Comparison of ENCODE assay signal across 30 mouse cellular contexts in the genomic region with DNA sequence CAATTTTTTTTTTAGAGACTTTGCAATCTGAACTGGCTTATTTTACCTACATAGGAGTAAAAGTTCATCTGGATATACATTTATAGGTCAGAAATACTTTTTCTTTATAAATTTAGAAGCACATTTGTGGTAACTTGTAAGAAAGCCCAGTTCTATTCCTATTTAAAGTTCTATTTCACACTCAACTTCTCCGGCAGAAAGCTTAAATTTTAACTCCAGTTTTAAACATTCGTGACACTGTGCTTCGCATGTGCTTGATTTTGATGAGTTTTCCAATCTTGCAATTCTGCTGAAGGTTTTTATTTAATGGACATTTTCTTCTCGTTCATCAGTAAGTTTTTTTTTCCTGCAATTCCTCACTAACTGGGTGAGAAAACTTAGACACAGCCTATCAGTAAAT.
"Had no signal": no experiment of that assay in that cellular context is flagged by ENCODE, and none has a peak within 500 bp of the region (broad histone marks: within the 10 kb centered on the region; RNA-seq: fewer than 3 reads in every experiment).

No protein-coding gene starts in this region.

- H3K27ac ChIP-seq: limb, embryonic 10.5 days; limb, embryonic 12.5 days; limb, embryonic 13.5 days; limb, embryonic 15.5 days; liver, embryonic 12.5 days; liver, embryonic 13.5 days; liver, embryonic 14.5 days; liver, embryonic 15.5 days; lung, embryonic 15.5 days; macrophage; midbrain, embryonic 10.5 days; midbrain, embryonic 12.5 days; midbrain, embryonic 13.5 days; midbrain, embryonic 15.5 days; neural tube, embryonic 12.5 days had no signal

- H3K4me3 ChIP-seq: limb, embryonic 10.5 days; limb, embryonic 12.5 days; limb, embryonic 13.5 days; limb, embryonic 15.5 days; liver, embryonic 12.5 days; liver, embryonic 13.5 days; liver, embryonic 15.5 days; lung, embryonic 15.5 days; megakaryocyte, embryonic 14.5 days; midbrain, embryonic 10.5 days; midbrain, embryonic 12.5 days; midbrain, embryonic 13.5 days; midbrain, embryonic 15.5 days; myocyte; neural tube, embryonic 12.5 days had no signal

- ATAC-seq: liver, embryonic 12.5 days; liver, postnatal 0 days; lung, postnatal 0 days; midbrain, embryonic 13.5 days; midbrain, embryonic 15.5 days; midbrain, embryonic 16.5 days had no signal

- DNase-seq: left cerebral cortex, postnatal 4 days; liver; liver, embryonic 13.5 days; liver, postnatal 0 days; lung, adult 18-20 months; lung, adult 2 months; lung, embryonic 14.5 days; lung, postnatal 10 days; lung, postnatal 14 days; lung, postnatal 36 days; lung, postnatal 4 days; midbrain, embryonic 14.5 days had no signal
